Mouse (Mus musculus) retina, embryonic 14.5 days (tissue): ENCODE results near the gene Cdc7.

Source experiments
- DNase-seq: peaks from one replicate; pipeline ENCODE4 v3.0.0-alpha.2; 2015; ENCODE audit warnings: low spot score

The Cdc7 gene

GRCm38 (mm10) chr5:107023951-107024350 lies 59.8 kb downstream of the Cdc7 start:
- no peak for DNase-seq

GRCm38 (mm10) chr5:107025371-107025770 lies 61.2 kb downstream of the Cdc7 start:
- DNase-seq: no peak

- DNase-seq: no peak
Measured at GRCm38 (mm10) chr5:107025809-107026208, 61.7 kb downstream of the Cdc7 start.

- no peak for DNase-seq
Measured at GRCm38 (mm10) chr5:107027616-107028015, 63.5 kb downstream of the Cdc7 start.

- no peak for DNase-seq
Measured at GRCm38 (mm10) chr5:107028557-107028956, 64.4 kb downstream of the Cdc7 start.

GRCm38 (mm10) chr5:107029801-107030200 lies 65.7 kb downstream of the Cdc7 start:
- DNase-seq: no peak

- no peak for DNase-seq
Measured at GRCm38 (mm10) chr5:107030821-107031220, 66.7 kb downstream of the Cdc7 start.
